Mouse (Mus musculus): ENCODE measurements around the gene Sik1. TPM values are rescaled to one million over a fixed set of nuclear protein-coding genes. Genes with fewer than 3 reads are reported as not detected.
A peak's percentile ranks its signal among the peaks of the same experiment; 100 is the strongest.

The Sik1 gene
- polyA plus RNA-seq, 1 experiment from 2014 or later = 13.8 TPM

- H3K4me3 ChIP-seq = no peak overlapping the region
- H3K36me3 ChIP-seq (ENCODE audit: poor library complexity, severe bottlenecking) = no peaks in the 10 kb centered on the region
- H3K4me2 ChIP-seq = no peak overlapping the region
- no peaks in the 10 kb centered on the region for H3K27me3 ChIP-seq
- no peak for ATAC-seq
- no peaks in the 10 kb centered on the region for H3K9me3 ChIP-seq (replicated peaks)
- H3K4me1 ChIP-seq = peaks cover 35% of the 10 kb centered on the region
- no peak overlapping the region for H3K9ac ChIP-seq
- WGBS = 85% methylated on average over 7 of the region's 7 CpGs
- H3K27ac ChIP-seq = no peak overlapping the region
Measured at GRCm38 (mm10) chr17:31824812-31825211, 30.8 kb downstream of the Sik1 start.

GRCm38 (mm10) chr17:31821136-31821933 is 34.3 kb downstream of the Sik1 start:
- H3K9ac ChIP-seq = no peak overlapping the region
- WGBS = 44% methylated on average over 11 of the region's 13 CpGs

DNA sequence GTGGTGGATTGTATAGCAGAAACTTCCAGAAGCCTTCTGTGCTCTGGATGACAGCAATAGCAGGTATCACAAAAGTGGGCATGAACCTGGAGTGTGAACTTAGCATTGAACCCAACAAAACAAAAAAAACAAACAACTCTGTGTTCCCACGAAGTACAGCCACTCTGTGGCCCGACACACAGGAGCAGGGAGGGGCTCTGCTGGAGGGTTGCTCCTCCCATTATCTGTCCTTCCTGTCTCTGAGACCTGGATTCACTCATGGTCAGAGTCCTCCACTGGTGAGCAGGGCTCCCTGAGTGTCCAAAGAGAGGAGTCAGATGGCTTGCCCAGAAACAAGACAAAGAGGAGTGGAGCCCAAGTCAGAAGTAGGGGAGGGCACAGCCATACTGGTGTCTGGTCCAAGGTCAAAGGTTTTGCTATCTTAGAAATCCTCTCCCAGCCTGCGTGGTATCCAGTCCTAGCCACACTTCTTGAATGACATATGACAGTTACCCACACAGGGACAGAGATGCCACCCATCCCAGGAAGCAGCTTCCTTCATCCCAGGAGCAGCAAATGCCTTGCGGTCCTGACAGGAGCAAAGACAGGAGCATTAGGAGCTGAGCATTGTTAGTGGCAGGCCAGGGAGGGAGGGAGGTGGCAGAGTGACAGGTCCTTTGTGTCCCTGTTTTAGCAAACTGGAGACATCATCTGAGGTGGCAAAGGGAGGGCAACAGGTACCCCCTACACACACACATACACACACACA is 35.3 kb downstream of the Sik1 start:
- H3K4me1 ChIP-seq = peaks cover 51% of the 10 kb centered on the region
- no peak for ATAC-seq
- WGBS = 46% methylated on average over 4 of the region's 4 CpGs
- H3K27ac ChIP-seq = no peak overlapping the region
- H3K9ac ChIP-seq = no peak overlapping the region
- H3K9me3 ChIP-seq (replicated peaks) = no peaks in the 10 kb centered on the region
- H3K36me3 ChIP-seq (ENCODE audit: poor library complexity, severe bottlenecking) = no peaks in the 10 kb centered on the region
- H3K4me2 ChIP-seq = no peak overlapping the region
- no peak overlapping the region for H3K4me3 ChIP-seq
- no peaks in the 10 kb centered on the region for H3K27me3 ChIP-seq

More at GRCm38 (mm10) chr17:31821136-31821933, 34.3 kb downstream of the Sik1 start:
- no peaks in the 10 kb centered on the region for H3K36me3 ChIP-seq (ENCODE audit: poor library complexity, severe bottlenecking)
- H3K4me1 ChIP-seq = peaks cover 50% of the 10 kb centered on the region
- no peak overlapping the region for H3K4me3 ChIP-seq
- H3K4me2 ChIP-seq = no peak overlapping the region
- H3K9me3 ChIP-seq (replicated peaks) = no peaks in the 10 kb centered on the region
- H3K27ac ChIP-seq = no peak overlapping the region
- ATAC-seq = no peak
- no peaks in the 10 kb centered on the region for H3K27me3 ChIP-seq

DNA sequence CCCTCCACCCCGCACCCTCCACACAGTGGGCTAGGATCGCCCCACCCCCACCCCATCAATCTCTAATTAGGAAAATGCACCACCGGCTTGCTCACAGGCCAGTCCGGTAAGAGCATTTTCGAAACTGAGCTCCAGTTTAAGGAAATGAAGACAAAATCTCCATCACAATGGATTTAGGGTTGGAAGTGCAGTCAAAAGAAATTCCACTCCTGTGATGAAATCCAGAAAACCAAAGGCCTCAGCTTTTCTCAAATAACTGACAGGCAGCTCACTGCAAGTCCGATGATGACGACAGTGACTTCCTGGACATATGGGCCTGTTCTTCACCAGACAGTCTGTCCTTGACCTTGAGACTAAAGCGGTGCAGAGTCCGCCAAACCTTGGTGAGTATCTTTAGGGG is 36.2 kb downstream of the Sik1 start:
- no peak overlapping the region for H3K27ac ChIP-seq
- H3K36me3 ChIP-seq (ENCODE audit: poor library complexity, severe bottlenecking) = no peaks in the 10 kb centered on the region
- no peak for ATAC-seq
- H3K4me1 ChIP-seq = peaks cover 58% of the 10 kb centered on the region
- no peaks in the 10 kb centered on the region for H3K9me3 ChIP-seq (replicated peaks)
- H3K4me2 ChIP-seq = no peak overlapping the region
- H3K9ac ChIP-seq = no peak overlapping the region
- no peaks in the 10 kb centered on the region for H3K27me3 ChIP-seq
- 49% methylated on average over 9 of the region's 9 CpGs for WGBS
- no peak overlapping the region for H3K4me3 ChIP-seq

GRCm38 (mm10) chr17:31817815-31818214 is 37.8 kb downstream of the Sik1 start:
- WGBS = 96% methylated on average over 1 of the region's 1 CpGs
- no peak overlapping the region for H3K4me3 ChIP-seq
- H3K27ac ChIP-seq = peak overlapping the region; percentile 68; the same call in 1 of the 2 replicates
- ATAC-seq = no peak
- no peak overlapping the region for H3K4me2 ChIP-seq
- H3K9ac ChIP-seq = no peak overlapping the region
- H3K4me1 ChIP-seq = peaks cover 69% of the 10 kb centered on the region
- no peaks in the 10 kb centered on the region for H3K9me3 ChIP-seq (replicated peaks)
- no peaks in the 10 kb centered on the region for H3K36me3 ChIP-seq (ENCODE audit: poor library complexity, severe bottlenecking)
- no peaks in the 10 kb centered on the region for H3K27me3 ChIP-seq

DNA sequence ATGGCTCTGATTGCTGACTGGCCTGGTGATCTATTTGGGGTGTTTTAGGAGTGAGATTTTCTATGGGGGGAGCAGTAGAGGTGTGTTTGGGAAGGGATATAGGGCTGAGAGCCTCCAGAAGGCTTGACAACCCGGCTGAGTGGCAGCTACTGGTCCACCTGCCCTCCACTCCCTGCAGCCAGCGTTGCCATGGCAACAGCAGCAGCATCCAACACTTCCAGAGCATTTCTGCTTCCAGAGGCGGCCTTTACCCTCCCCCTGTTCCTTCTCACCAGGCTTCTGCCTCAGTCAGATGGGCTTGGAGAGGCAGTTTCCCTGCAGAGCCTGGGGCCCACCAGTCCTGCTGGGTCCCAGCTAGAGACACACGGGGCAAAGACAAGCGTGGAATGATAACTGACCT is 38.4 kb downstream of the Sik1 start:
- peaks cover 69% of the 10 kb centered on the region for H3K4me1 ChIP-seq
- peak; percentile 63 for ATAC-seq
- no peak overlapping the region for H3K4me2 ChIP-seq
- H3K27me3 ChIP-seq = no peaks in the 10 kb centered on the region
- H3K36me3 ChIP-seq (ENCODE audit: poor library complexity, severe bottlenecking) = no peaks in the 10 kb centered on the region
- WGBS = 15% methylated on average over 5 of the region's 5 CpGs
- no peak overlapping the region for H3K4me3 ChIP-seq
- H3K27ac ChIP-seq = peak overlapping the region; percentile 68
- no peaks in the 10 kb centered on the region for H3K9me3 ChIP-seq (replicated peaks)
- H3K9ac ChIP-seq = peak overlapping the region; percentile 30; the same call in 1 of the 2 replicates

DNA sequence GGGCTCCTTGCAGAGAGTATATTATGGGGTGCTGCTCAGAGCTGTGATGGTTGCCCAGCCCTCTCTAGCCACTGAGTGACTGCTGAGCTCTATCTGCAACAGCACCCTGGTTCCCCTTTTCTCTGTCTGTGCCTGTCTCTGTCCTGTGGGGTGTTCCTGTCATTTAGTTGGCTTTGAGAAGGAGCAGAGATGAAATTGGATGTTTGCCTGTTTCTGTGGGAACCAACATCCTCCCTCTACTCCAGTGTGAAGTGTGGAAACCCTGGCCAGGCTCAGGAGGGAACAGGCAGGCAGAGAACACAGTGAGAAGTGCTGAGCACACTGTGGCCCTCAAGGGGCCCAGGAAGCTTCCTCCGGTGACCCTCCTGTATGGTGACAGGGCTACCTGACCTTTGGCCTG is 40.8 kb downstream of the Sik1 start:
- no peak overlapping the region for H3K4me2 ChIP-seq
- H3K36me3 ChIP-seq (ENCODE audit: poor library complexity, severe bottlenecking) = no peaks in the 10 kb centered on the region
- no peaks in the 10 kb centered on the region for H3K9me3 ChIP-seq (replicated peaks)
- 100% methylated on average over 1 of the region's 1 CpGs for WGBS
- ATAC-seq = no peak
- H3K4me1 ChIP-seq = peaks cover 62% of the 10 kb centered on the region
- peak overlapping the region; percentile 48; the same call in 1 of the 2 replicates for H3K27ac ChIP-seq
- H3K27me3 ChIP-seq = no peaks in the 10 kb centered on the region
- no peak overlapping the region for H3K4me3 ChIP-seq
- H3K9ac ChIP-seq = no peak overlapping the region

DNA sequence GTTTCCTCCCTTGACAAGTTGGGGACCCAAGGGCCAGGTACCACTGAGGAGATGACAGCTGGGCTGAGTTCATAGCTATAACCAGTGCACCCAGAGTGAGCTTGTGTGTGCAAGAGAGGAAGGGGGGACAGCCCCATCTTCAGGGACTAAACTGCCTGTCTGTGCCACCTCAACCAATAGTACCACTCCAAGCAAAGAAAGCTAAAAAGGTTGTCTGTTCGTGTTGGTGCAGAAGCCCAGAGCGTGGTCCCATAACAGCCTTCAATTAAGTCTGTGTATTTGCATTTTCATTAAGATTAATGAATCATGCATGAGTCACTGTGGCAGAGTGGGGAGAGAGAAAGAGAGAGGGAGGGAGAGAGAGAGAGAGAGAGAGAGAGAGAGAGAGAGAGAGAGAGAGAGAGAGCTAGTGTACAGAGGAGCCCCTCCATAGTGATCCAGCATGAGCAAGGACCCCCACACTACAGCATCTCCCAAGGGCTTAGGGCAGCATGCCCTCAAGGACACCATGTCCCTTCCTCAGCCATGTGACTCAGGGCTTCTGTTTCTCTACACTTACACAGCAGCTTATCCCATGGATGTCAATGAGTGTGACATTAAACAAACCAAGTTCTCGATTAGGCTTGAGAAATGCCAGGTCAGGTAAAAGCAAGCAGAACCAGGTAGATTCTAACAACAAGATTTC is 41.5 kb downstream of the Sik1 start:
- Histone ChIP-seq H3K4me1 (peaks cover 62% of the 10 kb centered on the region), H3K27ac (peak overlapping the region; percentile 37), H3K4me3 (no peak overlapping the region), H3K9me3 (replicated peaks) (no peaks in the 10 kb centered on the region), H3K9ac (no peak overlapping the region), H3K27me3 (no peaks in the 10 kb centered on the region), H3K36me3 (ENCODE audit: poor library complexity, severe bottlenecking) (no peaks in the 10 kb centered on the region), H3K4me2 (no peak overlapping the region)
- 47% methylated on average over 3 of the region's 3 CpGs for WGBS
- ATAC-seq = peak; percentile 53

DNA sequence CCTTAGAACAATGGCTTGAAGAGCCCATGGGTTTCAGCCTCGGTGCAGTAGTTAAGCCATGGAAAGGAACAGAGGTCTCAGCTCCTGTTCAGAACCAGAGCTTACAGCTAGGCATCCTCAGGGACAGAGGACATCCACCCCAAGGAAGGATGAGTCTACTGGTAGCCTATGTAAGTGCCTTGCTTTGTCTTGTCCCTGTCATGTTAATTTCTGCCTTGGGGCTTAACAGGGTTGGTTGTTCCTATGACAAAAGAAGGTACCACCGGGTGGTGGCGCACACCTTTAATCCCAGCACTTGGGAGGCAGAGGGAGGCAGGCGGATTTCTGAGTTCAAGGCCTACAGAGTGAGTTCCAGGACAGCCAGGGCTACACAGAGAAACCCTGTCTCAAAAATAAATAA is 44.3 kb downstream of the Sik1 start:
- H3K4me1 ChIP-seq = peaks cover 38% of the 10 kb centered on the region
- H3K4me3 ChIP-seq = no peak overlapping the region
- no peak overlapping the region for H3K9ac ChIP-seq
- WGBS = 30% methylated on average over 4 of the region's 4 CpGs
- ATAC-seq = no peak
- H3K4me2 ChIP-seq = no peak overlapping the region
- no peak overlapping the region for H3K27ac ChIP-seq
- no peaks in the 10 kb centered on the region for H3K27me3 ChIP-seq
- H3K9me3 ChIP-seq (replicated peaks) = no peaks in the 10 kb centered on the region
- no peaks in the 10 kb centered on the region for H3K36me3 ChIP-seq (ENCODE audit: poor library complexity, severe bottlenecking)

- Histone ChIP-seq H3K4me2 (peak overlapping the region; percentile 39), H3K4me3 (0 out of 2 replicates have a peak overlapping the region, but pooled peaks have one; percentile 9), H3K36me3 (ENCODE audit: poor library complexity, severe bottlenecking) (no peaks in the 10 kb centered on the region), H3K4me1 (peaks cover 38% of the 10 kb centered on the region), H3K27ac (peak overlapping the region; percentile 60), H3K9me3 (replicated peaks) (no peaks in the 10 kb centered on the region), H3K9ac (peak overlapping the region; percentile 46; the same call in 1 of the 2 replicates), H3K27me3 (no peaks in the 10 kb centered on the region)
- 37% methylated on average over 19 of the region's 19 CpGs for WGBS
- ATAC-seq = peak; percentile 54; the same call in 1 of the 2 replicates
Measured at GRCm38 (mm10) chr17:31809894-31810293, 45.7 kb downstream of the Sik1 start.

DNA sequence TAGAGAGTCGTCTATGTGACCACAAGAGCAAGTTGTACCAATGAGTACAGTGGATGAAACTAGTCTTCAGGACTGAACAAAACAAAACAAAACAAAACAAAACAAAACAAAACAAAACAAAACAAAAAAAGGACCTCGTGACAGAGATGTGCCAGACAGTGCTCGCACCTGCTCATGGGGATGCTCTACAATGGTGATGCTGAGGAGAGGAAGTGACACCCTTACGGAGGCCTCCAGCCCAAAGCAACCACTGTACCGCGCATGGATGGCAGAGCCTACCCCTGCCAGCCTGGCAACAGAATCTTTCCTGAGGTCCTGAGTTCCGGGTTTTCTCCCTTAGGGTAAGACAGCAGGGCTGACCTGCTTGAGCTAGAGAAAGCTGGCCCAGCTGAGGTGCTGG is 46.5 kb downstream of the Sik1 start:
- ATAC-seq = no peak

More for the DNA sequence above, 46.5 kb downstream of the Sik1 start:
- Histone ChIP-seq H3K4me2 (no peak overlapping the region), H3K27ac (no peak overlapping the region), H3K9ac (no peak overlapping the region), H3K4me3 (no peak overlapping the region), H3K9me3 (replicated peaks) (no peaks in the 10 kb centered on the region), H3K4me1 (peaks cover 30% of the 10 kb centered on the region), H3K36me3 (ENCODE audit: poor library complexity, severe bottlenecking) (no peaks in the 10 kb centered on the region), H3K27me3 (no peaks in the 10 kb centered on the region)
- 90% methylated on average over 7 of the region's 7 CpGs for WGBS
